Mouse (Mus musculus) lung, postnatal 4 days (tissue): ENCODE measurements around the gene Mycbp2.

Experiments
- DNase-seq, 2 experiments: peaks; one replicate each; pipeline ENCODE4 v3.0.0; 2021

Gene Mycbp2

GRCm38 (mm10) chr14:103100296-103100695 is 246.3 kb downstream of the Mycbp2 start:
- DNase-seq, result no peak

- DNase-seq, result peak; percentile 93 to 97
These were observed 247.2 kb downstream of the Mycbp2 start, which contains the start of gene Fbxl3 for GRCm38 (mm10) chr14:103099238-103099933. Gene Fbxl3 (minus strand): TSS chr14:103099566.

- peak; percentile 89 to 95 for DNase-seq
These were observed 247.9 kb downstream of the Mycbp2 start for GRCm38 (mm10) chr14:103098587-103099235.

- no peak for DNase-seq
These were observed 248.4 kb downstream of the Mycbp2 start for GRCm38 (mm10) chr14:103098213-103098586.

- peak in 1 of 2 experiments; percentile 29 for DNase-seq
These were observed 250.0 kb downstream of the Mycbp2 start for GRCm38 (mm10) chr14:103096621-103097020.

- no peak for DNase-seq
These were observed 250.8 kb downstream of the Mycbp2 start for GRCm38 (mm10) chr14:103095826-103096225.

- no peak for DNase-seq
These were observed 251.6 kb downstream of the Mycbp2 start for GRCm38 (mm10) chr14:103095036-103095435.

- DNase-seq, result no peak
These were observed 252.9 kb downstream of the Mycbp2 start for GRCm38 (mm10) chr14:103093670-103094069.

GRCm38 (mm10) chr14:103093236-103093635 is 253.4 kb downstream of the Mycbp2 start:
- DNase-seq, result no peak

GRCm38 (mm10) chr14:103088624-103089023 is 258.0 kb downstream of the Mycbp2 start:
- DNase-seq, result peak; percentile 61 to 67

GRCm38 (mm10) chr14:103087846-103088245 is 258.8 kb downstream of the Mycbp2 start:
- DNase-seq, result no peak

- no peak for DNase-seq
These were observed 259.8 kb downstream of the Mycbp2 start for GRCm38 (mm10) chr14:103086671-103087324.

- no peak for DNase-seq
These were observed 260.6 kb downstream of the Mycbp2 start for GRCm38 (mm10) chr14:103085840-103086533.

GRCm38 (mm10) chr14:103079209-103079977 is 267.2 kb downstream of the Mycbp2 start:
- DNase-seq, result no peak

- no peak for DNase-seq
These were observed 268.4 kb downstream of the Mycbp2 start for GRCm38 (mm10) chr14:103078006-103078912.

GRCm38 (mm10) chr14:103077272-103078005 is 269.2 kb downstream of the Mycbp2 start:
- DNase-seq, result no peak

- no peak for DNase-seq
These were observed 271.4 kb downstream of the Mycbp2 start for GRCm38 (mm10) chr14:103075166-103075565.

GRCm38 (mm10) chr14:103073825-103074224 is 272.8 kb downstream of the Mycbp2 start:
- no peak for DNase-seq

- no peak for DNase-seq
These were observed 273.9 kb downstream of the Mycbp2 start for GRCm38 (mm10) chr14:103072731-103073130.

- DNase-seq, result no peak
These were observed 275.1 kb downstream of the Mycbp2 start for GRCm38 (mm10) chr14:103071471-103071870.

GRCm38 (mm10) chr14:103070790-103071189 is 275.8 kb downstream of the Mycbp2 start:
- peak; percentile 37 to 42 for DNase-seq
